ENCODE assay signal across 14 mouse cellular contexts in the genomic region with DNA sequence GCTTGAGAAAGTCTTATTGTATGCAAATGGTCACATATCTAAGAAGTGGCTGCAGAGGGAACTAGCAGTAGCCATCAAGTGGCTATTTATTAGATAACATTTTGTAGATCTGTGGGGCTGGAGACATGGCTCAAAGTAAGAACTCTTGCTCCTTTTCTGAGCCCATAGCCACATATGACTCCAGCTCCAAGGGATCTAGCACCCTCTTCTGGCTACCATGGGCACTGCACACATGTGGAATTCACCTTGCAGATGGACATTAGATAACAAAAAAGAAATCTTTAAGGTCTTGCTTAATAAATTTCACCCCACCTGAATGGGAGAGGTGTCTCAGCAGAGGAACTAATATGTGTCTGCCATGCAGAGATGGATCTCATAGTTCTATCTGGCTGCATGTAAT.
DNase-seq lines count a peak whose midpoint lies in the region; ATAC-seq and TF ChIP-seq lines count a peak whose summit lies in the region.
"Had no signal": no experiment of that assay in that cellular context is flagged by ENCODE, and none has a peak within 500 bp of the region (broad histone marks: within the 10 kb centered on the region; RNA-seq: fewer than 3 reads in every experiment).

No protein-coding gene starts in this region.

- H3K4me2 ChIP-seq in intestine, postnatal 0 days (replicated peaks; ENCODE audit: low read depth) = no peak overlapping the region
- H3K4me2 ChIP-seq in intestine, embryonic 15.5 days (replicated peaks) = no peak overlapping the region
- no peak overlapping the region for H3K4me2 ChIP-seq in midbrain, embryonic 11.5 days
- H3K4me2 ChIP-seq: limb, embryonic 12.5 days; lung, embryonic 15.5 days had no signal

- no peak overlapping the region for H3K9ac ChIP-seq in intestine, postnatal 0 days (ENCODE audit: low read depth, low read length)
- H3K9ac ChIP-seq in intestine, embryonic 15.5 days = no peak overlapping the region
- H3K9ac ChIP-seq in midbrain, embryonic 11.5 days (ENCODE audit: low read length) = no peak overlapping the region
- H3K9ac ChIP-seq: limb, embryonic 12.5 days; lung, embryonic 15.5 days had no signal

- no peaks in the 10 kb centered on the region for H3K27me3 ChIP-seq in intestine, postnatal 0 days (replicated peaks; ENCODE audit: control insufficient read depth, insufficient read depth, low read length)
- H3K27me3 ChIP-seq in intestine, embryonic 15.5 days (replicated peaks) = no peaks in the 10 kb centered on the region
- H3K27me3 ChIP-seq in midbrain, embryonic 11.5 days (ENCODE audit: control insufficient read depth, insufficient read depth, low read length) = no peaks in the 10 kb centered on the region
- H3K27me3 ChIP-seq in midbrain, embryonic 10.5 days (ENCODE audit: low read depth, poor library complexity, severe bottlenecking) = no peaks in the 10 kb centered on the region
- H3K27me3 ChIP-seq: limb, embryonic 12.5 days; lung, embryonic 15.5 days had no signal

- no peak overlapping the region for H3K27ac ChIP-seq in intestine, postnatal 0 days (ENCODE audit: low read depth, low read length)
- H3K27ac ChIP-seq in intestine, embryonic 15.5 days = no peak overlapping the region
- H3K27ac ChIP-seq in midbrain, embryonic 11.5 days (ENCODE audit: low read depth, low read length) = no peak overlapping the region
- H3K27ac ChIP-seq in midbrain, embryonic 10.5 days (replicated peaks) = no peak overlapping the region
- no peak overlapping the region for H3K27ac ChIP-seq in cortical plate, adult 2 months (ENCODE audit: insufficient read depth, low read length)
- H3K27ac ChIP-seq: limb, embryonic 12.5 days; lung, embryonic 15.5 days had no signal

- ATAC-seq in intestine, postnatal 0 days = no peak
- ATAC-seq in intestine, embryonic 15.5 days = no peak
- ATAC-seq in midbrain, embryonic 11.5 days (ENCODE audit: low FRiP score) = no peak

- TF ChIP-seq CTCF in intestine, postnatal 0 days (IDR thresholded peaks at IDR 0.05; ENCODE audit: low read depth) = peak; percentile 53
- 0 out of 2 replicates have a peak, but pooled peaks have one; percentile 2 for TF ChIP-seq CTCF in cortical plate, adult 2 months (IDR thresholded peaks at IDR 0.05; ENCODE audit: extremely low read depth, insufficient read depth, low read length)

- no peak for TF ChIP-seq POLR2A in cortical plate, adult 2 months (IDR thresholded peaks at IDR 0.05; ENCODE audit: extremely low read depth, insufficient read depth, low read length)

- peak; percentile 40 for DNase-seq in embryo, embryonic 10 days (ENCODE audit: low spot score)
- no peak for DNase-seq in embryo, embryonic 11 days
- peak; percentile 86 for DNase-seq in midbrain, embryonic 11.5 days (ENCODE audit: low spot score, missing footprints)
- DNase-seq in midbrain, embryonic 10.5 days (ENCODE audit: low spot score) = no peak
- no peak for DNase-seq in T-cell, adult 2 months (ENCODE audit: low spot score)
- DNase-seq: B cell, adult 2 months; cerebellum, adult 2 months; gastrocnemius, postnatal 36 days; heart, postnatal 36 days had no signal

- H3K36me3 ChIP-seq in intestine, postnatal 0 days (ENCODE audit: control insufficient read depth, insufficient read depth) = no peaks in the 10 kb centered on the region
- no peaks in the 10 kb centered on the region for H3K36me3 ChIP-seq in intestine, embryonic 15.5 days
- no peaks in the 10 kb centered on the region for H3K36me3 ChIP-seq in midbrain, embryonic 11.5 days (ENCODE audit: control insufficient read depth, insufficient read depth, low read length)
- H3K36me3 ChIP-seq in midbrain, embryonic 10.5 days = no peaks in the 10 kb centered on the region
- H3K36me3 ChIP-seq: limb, embryonic 12.5 days; lung, embryonic 15.5 days had no signal

- H3K4me3 ChIP-seq in intestine, postnatal 0 days (ENCODE audit: low read depth, low read length) = no peak overlapping the region
- no peak overlapping the region for H3K4me3 ChIP-seq in intestine, embryonic 15.5 days (replicated peaks)
- no peak overlapping the region for H3K4me3 ChIP-seq in midbrain, embryonic 11.5 days (ENCODE audit: low read depth, low read length)
- no peak overlapping the region for H3K4me3 ChIP-seq in midbrain, embryonic 10.5 days
- no peak overlapping the region for H3K4me3 ChIP-seq in cortical plate, adult 2 months (ENCODE audit: insufficient read depth, low read length)
- H3K4me3 ChIP-seq: limb, embryonic 12.5 days; lung, embryonic 15.5 days had no signal

- H3K4me1 ChIP-seq in intestine, postnatal 0 days (replicated peaks; ENCODE audit: control insufficient read depth, insufficient read depth, low read length) = no peaks in the 10 kb centered on the region
- no peaks in the 10 kb centered on the region for H3K4me1 ChIP-seq in intestine, embryonic 15.5 days (replicated peaks)
- H3K4me1 ChIP-seq in midbrain, embryonic 11.5 days (ENCODE audit: control insufficient read depth, insufficient read depth, low read length) = no peaks in the 10 kb centered on the region
- no peaks in the 10 kb centered on the region for H3K4me1 ChIP-seq in midbrain, embryonic 10.5 days
- no peaks in the 10 kb centered on the region for H3K4me1 ChIP-seq in cortical plate, adult 2 months (ENCODE audit: control insufficient read depth, insufficient read depth, low read length)
- H3K4me1 ChIP-seq: lung, embryonic 15.5 days had no signal

- no peaks in the 10 kb centered on the region for H3K9me3 ChIP-seq in intestine, postnatal 0 days (ENCODE audit: control insufficient read depth)
- H3K9me3 ChIP-seq in intestine, embryonic 15.5 days = no peaks in the 10 kb centered on the region
- H3K9me3 ChIP-seq in midbrain, embryonic 11.5 days (ENCODE audit: control insufficient read depth, low read length) = no peaks in the 10 kb centered on the region
- peaks cover 5% of the 10 kb centered on the region; the same call in 1 of the 2 replicates for H3K9me3 ChIP-seq in midbrain, embryonic 10.5 days (replicated peaks)
- H3K9me3 ChIP-seq: lung, embryonic 15.5 days had no signal

Comparison
In these comparisons a context has a peak if more than half of its experiments do, and no peak if none do; other contexts are left out.
1. DNase-seq: peak in embryo, embryonic 10 days (single experiment) and midbrain, embryonic 11.5 days (single experiment); none in embryo, embryonic 11 days (single experiment), midbrain, embryonic 10.5 days (single experiment) and T-cell, adult 2 months (single experiment).